Mouse (Mus musculus) hindbrain, embryonic 12.5 days (tissue): ENCODE results near the gene Fam207a. TPM values are rescaled to one million over a fixed set of nuclear protein-coding genes. Genes with fewer than 3 reads are reported as not detected.

Experiments used
- ATAC-seq: fragments of 200-750 bp; cut with Nextera tagmentation; 2 replicates; pipeline ENCODE4 v1.8.0; 2017; ENCODE audit warnings: moderate TSS enrichment; ENCODE audit not compliant: low FRiP score
- H3K27ac ChIP-seq: fragments of 300-500 bp; sonication (generic); 2 replicates; pipeline ENCODE4 v1.5.1; 2016; ENCODE audit warnings: mild to moderate bottlenecking
- H3K27me3 ChIP-seq: fragments of 300-500 bp; sonication (generic); 2 replicates; pipeline ENCODE4 v1.6.1; 2016; ENCODE audit warnings: mild to moderate bottlenecking
- H3K36me3 ChIP-seq: fragments of 300-500 bp; sonication (generic); 2 replicates; pipeline ENCODE4 v1.6.1; 2016; ENCODE audit warnings: mild to moderate bottlenecking
- H3K4me1 ChIP-seq: fragments of 300-500 bp; sonication (generic); 2 replicates; pipeline ENCODE4 v1.6.1; 2016
- H3K4me2 ChIP-seq: fragments of 300-500 bp; sonication (generic); replicated peaks from 2 replicates; pipeline ENCODE4 v1.6.1; 2016; ENCODE audit warnings: mild to moderate bottlenecking
- H3K4me3 ChIP-seq: fragments of 300-500 bp; sonication (generic); 2 replicates; pipeline ENCODE4 v1.5.1; 2016; ENCODE audit warnings: mild to moderate bottlenecking
- H3K9ac ChIP-seq: fragments of 300-500 bp; sonication (generic); 2 replicates; pipeline ENCODE4 v1.6.1; 2016; ENCODE audit warnings: mild to moderate bottlenecking, moderate library complexity
- H3K9me3 ChIP-seq: fragments of 300-500 bp; sonication (generic); replicated peaks from 2 replicates; pipeline ENCODE4 v1.6.1; 2016; ENCODE audit warnings: mild to moderate bottlenecking
- WGBS: fragments of 180-500 bp; shearing (Covaris S2); methylation state at CpG from one replicate; pipeline ENCODE4 v1.1.7; 2016; 5-methylcytosine and 5-hydroxymethylcytosine counted together
- polyA plus RNA-seq: library from polyadenylated mRNA; unstranded; fragments of >200 nt; fragmentation: Nextera tagmentation; extraction: Ambion mirVana; gene quantifications from 2 replicates; pipeline ENCODE4 v1.2.1, GENCODE M21; 2016

Gene Fam207a
- polyA plus RNA-seq, 1 experiment from 2014 or later: 47.3 TPM

DNA sequence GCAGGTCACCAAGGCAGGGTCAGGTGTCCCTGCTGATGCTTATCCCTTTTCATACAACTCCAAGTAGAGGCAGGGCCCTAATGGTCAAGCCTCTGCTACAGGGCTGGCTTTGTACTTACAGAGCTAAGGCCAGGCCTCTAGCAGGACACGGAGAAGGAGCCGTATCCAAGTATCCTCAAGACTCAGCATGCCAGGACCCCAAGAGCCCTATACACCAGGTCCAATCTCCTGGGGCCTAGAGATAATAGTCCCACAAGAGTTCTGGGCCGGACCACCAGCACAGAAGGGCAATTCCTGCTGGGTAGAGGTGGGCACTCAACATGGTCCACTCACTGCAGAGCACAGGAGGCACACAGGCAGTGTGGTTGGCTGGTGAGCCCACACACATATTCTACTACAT, 6.8 kb downstream of the Fam207a start:
- H3K9ac ChIP-seq: no peak overlapping the region
- H3K27me3 ChIP-seq: no peaks in the 10 kb centered on the region
- no peak overlapping the region for H3K4me2 ChIP-seq
- H3K4me1 ChIP-seq: peaks cover 9% of the 10 kb centered on the region
- H3K36me3 ChIP-seq: peaks cover 60% of the 10 kb centered on the region
- 93% methylated on average over 3 of the region's 3 CpGs for WGBS
- ATAC-seq: no peak
- no peak overlapping the region for H3K27ac ChIP-seq
- H3K9me3 ChIP-seq: no peaks in the 10 kb centered on the region
- H3K4me3 ChIP-seq: no peak overlapping the region

DNA sequence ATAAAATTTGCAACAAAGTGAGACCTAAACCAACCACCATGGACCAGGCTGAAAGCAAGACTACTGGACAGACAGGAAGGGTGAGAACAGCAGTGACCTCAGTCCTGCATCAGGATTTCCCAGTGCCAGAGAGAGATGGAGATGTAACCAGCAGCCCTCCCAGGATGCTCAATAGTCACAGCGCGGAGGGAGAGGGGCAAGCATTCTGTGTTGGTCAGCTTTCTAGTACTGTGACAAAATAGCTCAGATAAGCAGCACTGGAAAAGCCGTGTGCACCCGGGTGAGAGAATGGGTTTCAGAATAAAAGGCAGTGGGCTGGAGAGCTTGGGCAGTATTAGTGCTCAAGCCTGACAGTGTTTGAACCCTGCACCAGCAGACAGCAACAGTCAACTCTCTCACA, 7.8 kb downstream of the Fam207a start:
- Histone ChIP-seq H3K9me3 (no peaks in the 10 kb centered on the region), H3K4me2 (no peak overlapping the region), H3K27ac (no peak overlapping the region), H3K4me3 (no peak overlapping the region), H3K9ac (no peak overlapping the region; the same call in 1 of the 2 replicates), H3K36me3 (peaks cover 63% of the 10 kb centered on the region), H3K27me3 (no peaks in the 10 kb centered on the region), H3K4me1 (peaks cover 9% of the 10 kb centered on the region)
- no peak for ATAC-seq
- 97% methylated on average over 4 of the region's 4 CpGs for whole genome bisulfite sequencing

DNA sequence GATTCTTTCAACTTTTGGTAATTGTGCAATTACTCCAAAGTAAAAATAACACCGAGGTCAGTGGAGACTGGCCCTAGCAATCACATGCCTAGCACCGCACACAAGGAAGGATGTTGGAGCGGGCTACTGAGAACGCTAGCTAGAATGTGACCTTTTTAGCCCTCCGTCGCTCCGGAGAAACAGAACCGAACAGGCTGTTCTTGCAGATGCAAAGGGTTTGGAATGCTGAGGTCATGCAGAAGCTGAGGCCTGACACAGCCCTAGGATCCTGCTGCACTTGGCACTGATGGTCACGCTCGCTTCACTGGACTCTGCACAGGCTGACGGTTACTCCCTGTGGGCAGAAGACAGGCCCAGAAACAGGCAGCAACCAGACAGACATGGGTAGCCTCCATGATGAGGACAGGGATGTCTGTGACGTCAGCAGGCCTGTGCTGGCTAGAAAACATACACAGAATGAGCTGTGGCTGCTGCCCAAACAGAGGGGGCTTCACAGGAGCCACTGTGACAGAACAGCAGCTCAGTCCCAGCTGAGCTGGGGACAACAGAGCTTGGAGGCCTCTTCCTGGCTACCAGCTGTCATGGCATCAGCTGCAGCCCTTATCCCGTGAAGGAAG, 8.5 kb downstream of the Fam207a start:
- Histone ChIP-seq H3K36me3 (peaks cover 61% of the 10 kb centered on the region), H3K4me1 (peaks cover 9% of the 10 kb centered on the region), H3K4me2 (no peak overlapping the region), H3K9me3 (no peaks in the 10 kb centered on the region), H3K27me3 (no peaks in the 10 kb centered on the region), H3K27ac (no peak overlapping the region), H3K4me3 (no peak overlapping the region), H3K9ac (no peak overlapping the region)
- no peak for ATAC-seq
- 87% methylated on average over 13 of the region's 13 CpGs for WGBS

DNA sequence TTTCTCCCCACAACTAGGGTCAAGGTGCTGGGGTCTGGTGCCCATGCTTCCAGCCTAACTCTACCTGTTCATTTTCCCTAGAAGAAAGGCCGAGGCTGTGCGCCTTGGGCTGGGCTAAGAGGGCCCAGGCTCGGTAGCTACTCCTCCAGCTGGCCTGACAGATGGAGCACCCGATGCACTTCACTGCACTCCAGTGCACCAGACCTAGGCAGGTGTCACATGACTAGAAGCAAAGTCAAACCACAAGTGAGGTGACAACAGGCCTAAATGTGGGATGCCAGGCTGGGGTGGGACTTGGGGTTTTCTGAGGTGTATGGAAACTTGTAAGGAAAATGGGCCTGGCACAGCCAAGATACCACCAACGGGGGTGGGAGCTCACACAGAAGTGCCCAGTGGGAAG, 9.1 kb downstream of the Fam207a start:
- H3K9ac ChIP-seq: no peak overlapping the region
- 84% methylated on average over 5 of the region's 5 CpGs for WGBS
- no peak for ATAC-seq
- H3K4me3 ChIP-seq: no peak overlapping the region
- no peak overlapping the region for H3K4me2 ChIP-seq
- peaks cover 62% of the 10 kb centered on the region for H3K36me3 ChIP-seq
- no peaks in the 10 kb centered on the region for H3K27me3 ChIP-seq
- no peaks in the 10 kb centered on the region for H3K9me3 ChIP-seq
- peaks cover 9% of the 10 kb centered on the region for H3K4me1 ChIP-seq
- no peak overlapping the region for H3K27ac ChIP-seq

DNA sequence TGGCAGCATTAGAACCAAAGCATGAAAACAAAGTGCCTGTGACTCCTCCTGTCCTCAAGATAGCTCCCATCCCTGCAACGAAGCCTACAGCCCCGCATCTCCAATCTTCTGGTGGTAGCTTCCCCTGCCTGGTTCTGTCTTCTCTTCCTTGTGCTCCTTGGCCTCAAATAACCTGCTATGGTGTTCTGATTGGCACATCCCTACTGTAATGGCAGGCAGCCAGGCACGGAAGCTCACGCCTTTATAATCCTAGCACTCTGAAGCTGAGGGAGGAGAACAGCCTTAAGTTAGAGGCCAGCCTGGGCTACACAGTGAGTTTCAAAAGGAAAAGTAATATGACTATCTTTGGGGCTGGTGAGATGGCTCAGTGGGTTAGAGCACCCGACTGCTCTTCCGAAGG, 11.4 kb downstream of the Fam207a start:
- Histone ChIP-seq H3K9ac (no peak overlapping the region), H3K27ac (no peak overlapping the region), H3K4me1 (peaks cover 4% of the 10 kb centered on the region; the same call in 1 of the 2 replicates), H3K4me3 (no peak overlapping the region), H3K4me2 (no peak overlapping the region), H3K36me3 (peaks cover 71% of the 10 kb centered on the region), H3K9me3 (no peaks in the 10 kb centered on the region), H3K27me3 (no peaks in the 10 kb centered on the region)
- ATAC-seq: no peak
- WGBS: 94% methylated on average over 6 of the region's 6 CpGs

DNA sequence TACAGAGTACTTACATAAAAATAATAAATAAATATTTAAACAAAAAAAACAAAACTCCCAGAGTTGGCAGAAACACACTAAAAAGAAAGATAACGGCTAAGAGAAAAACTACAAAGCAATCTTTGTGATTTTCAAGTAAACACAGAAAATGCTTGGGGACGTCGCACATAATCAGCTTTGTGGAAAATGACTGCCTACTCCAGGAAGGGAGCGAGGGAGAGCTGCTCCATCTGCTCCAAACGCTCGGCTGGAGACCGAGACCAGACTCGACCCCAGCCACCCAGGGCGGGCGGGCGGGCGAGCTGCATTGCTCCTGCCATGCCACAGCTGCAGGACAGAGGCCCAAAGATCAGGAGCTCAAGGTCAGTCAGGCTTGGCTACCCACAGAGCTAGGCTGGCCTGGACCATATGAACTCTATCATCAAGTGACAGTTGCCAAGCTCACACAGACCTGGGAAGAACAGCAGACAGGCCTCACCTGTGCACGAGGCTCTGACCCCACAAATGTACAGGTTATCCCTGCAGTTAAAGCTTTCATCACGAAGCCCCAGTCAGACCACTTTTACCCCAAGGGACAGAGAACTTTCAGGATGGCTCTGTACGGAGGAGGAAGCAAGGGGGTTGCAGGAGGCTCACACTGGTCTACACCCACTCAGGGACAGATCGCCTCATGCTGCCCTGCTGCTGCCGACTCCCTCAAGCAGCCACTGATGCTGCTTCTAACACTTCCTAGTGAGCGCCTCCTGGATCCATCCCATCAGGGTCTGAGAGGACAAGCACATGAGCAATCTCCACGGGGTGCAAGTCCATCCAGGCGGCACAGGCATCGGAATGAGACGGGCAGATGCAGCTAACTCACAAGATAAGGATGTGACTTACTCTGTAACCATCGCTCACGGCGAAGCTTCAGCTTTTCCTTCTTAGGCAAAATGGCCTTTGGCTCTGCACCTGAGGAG, 12.3 kb downstream of the Fam207a start:
- no peak overlapping the region for H3K4me2 ChIP-seq
- peaks cover 73% of the 10 kb centered on the region for H3K36me3 ChIP-seq
- no peak overlapping the region for H3K4me3 ChIP-seq
- no peaks in the 10 kb centered on the region for H3K27me3 ChIP-seq
- no peak overlapping the region for H3K27ac ChIP-seq
- ATAC-seq: no peak
- 82% methylated on average over 25 of the region's 25 CpGs for WGBS
- no peaks in the 10 kb centered on the region for H3K9me3 ChIP-seq
- H3K4me1 ChIP-seq: 0 out of 2 replicates have a peak, but pooled peaks cover 3% of the 10 kb centered on the region
- no peak overlapping the region for H3K9ac ChIP-seq

DNA sequence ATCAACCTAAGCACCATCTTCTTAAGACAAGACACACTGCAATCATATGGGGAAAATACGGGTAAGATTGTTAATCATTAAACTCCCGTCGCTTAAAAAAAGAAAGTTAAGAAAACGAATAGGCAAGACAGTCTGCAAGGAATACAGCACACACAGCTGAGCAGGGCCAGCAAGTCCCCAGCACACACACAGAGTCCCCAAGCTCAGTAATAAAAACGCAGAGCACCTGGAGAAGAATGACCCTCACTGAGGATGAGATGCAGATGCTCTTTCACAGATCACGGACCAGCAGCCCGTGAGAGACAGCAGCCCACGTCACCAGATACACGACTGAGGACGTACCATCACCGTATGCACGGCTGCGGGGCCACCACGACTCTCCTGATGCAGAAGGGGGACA, 14.9 kb downstream of the Fam207a start:
- no peak overlapping the region for H3K27ac ChIP-seq
- no peak for ATAC-seq
- H3K4me3 ChIP-seq: no peak overlapping the region
- H3K27me3 ChIP-seq: no peaks in the 10 kb centered on the region
- H3K4me2 ChIP-seq: no peak overlapping the region
- H3K4me1 ChIP-seq: no peaks in the 10 kb centered on the region
- 84% methylated on average over 14 of the region's 14 CpGs for WGBS
- no peak overlapping the region for H3K9ac ChIP-seq
- no peaks in the 10 kb centered on the region for H3K9me3 ChIP-seq
- H3K36me3 ChIP-seq: peaks cover 77% of the 10 kb centered on the region

DNA sequence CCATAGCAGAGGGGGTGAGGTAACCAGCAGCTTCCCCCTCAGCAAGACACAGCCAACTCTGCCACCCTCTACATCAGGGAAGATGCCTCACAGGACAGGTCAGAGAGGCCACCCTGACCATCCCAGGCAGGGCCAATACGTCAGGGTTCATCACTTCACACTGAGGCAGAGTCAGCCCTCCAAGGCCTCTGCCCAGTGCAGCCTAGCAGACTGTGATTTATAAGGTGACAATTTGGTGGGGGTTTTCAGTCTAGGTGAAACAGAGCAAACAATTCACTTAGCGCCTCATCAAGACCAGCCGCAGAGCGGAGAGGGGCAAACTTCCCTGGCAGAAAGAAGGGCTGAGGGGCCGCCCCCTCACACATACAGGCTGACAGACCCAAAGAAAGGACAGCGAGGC, 17.3 kb downstream of the Fam207a start:
- Histone ChIP-seq H3K27ac (no peak overlapping the region), H3K27me3 (no peaks in the 10 kb centered on the region), H3K9me3 (no peaks in the 10 kb centered on the region), H3K4me2 (no peak overlapping the region), H3K9ac (no peak overlapping the region), H3K4me3 (no peak overlapping the region), H3K36me3 (peaks cover 80% of the 10 kb centered on the region), H3K4me1 (no peaks in the 10 kb centered on the region)
- 88% methylated on average over 6 of the region's 6 CpGs for WGBS
- ATAC-seq: no peak

DNA sequence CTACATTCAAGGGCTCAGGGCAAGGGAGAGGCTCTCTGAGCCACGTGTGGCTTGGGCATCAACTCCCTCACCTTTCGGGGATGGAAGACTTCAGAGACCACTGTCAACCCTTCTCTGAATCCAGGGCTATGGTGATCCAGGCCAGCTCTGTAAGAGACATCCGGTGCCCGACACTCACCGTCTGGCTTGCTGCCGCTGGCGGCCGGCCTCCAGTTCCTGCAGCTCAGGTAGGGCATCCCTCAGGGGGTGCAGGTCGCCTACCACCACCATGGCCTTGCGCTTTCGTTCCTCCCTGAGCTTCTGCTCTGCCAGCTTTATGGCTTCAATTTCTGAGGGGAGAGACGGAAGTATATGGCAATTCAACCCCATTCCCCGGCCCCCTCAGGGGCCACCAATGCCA, 18.4 kb downstream of the Fam207a start:
- Histone ChIP-seq H3K4me2 (no peak overlapping the region), H3K4me1 (no peaks in the 10 kb centered on the region), H3K36me3 (peaks cover 78% of the 10 kb centered on the region), H3K9ac (no peak overlapping the region), H3K27ac (no peak overlapping the region), H3K27me3 (no peaks in the 10 kb centered on the region), H3K9me3 (no peaks in the 10 kb centered on the region), H3K4me3 (no peak overlapping the region)
- 93% methylated on average over 13 of the region's 13 CpGs for WGBS
- ATAC-seq: no peak

DNA sequence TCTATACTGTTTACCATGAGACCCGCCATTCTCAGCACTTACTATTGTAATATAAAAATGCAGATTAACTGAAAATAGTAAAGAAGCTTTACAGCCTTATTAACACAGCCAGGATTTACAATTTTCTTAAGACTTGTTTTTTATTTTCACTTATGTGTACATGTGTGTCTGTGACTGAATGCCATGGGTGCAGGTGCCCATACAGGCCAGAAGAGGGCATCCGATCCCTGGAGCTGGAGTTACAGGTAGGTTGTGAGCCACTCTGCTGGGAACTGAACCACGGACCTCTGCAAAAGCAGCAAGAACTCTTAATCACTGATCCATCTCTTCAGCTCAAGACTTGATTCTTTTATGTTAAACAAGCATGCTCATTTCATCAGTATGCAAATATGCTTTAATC, 22.7 kb downstream of the Fam207a start:
- ATAC-seq: no peak
- H3K36me3 ChIP-seq: peaks cover 77% of the 10 kb centered on the region
- H3K27me3 ChIP-seq: no peaks in the 10 kb centered on the region
- no peaks in the 10 kb centered on the region for H3K9me3 ChIP-seq
- WGBS: 95% methylated on average over 3 of the region's 3 CpGs
- no peak overlapping the region for H3K4me2 ChIP-seq
- H3K9ac ChIP-seq: no peak overlapping the region
- no peaks in the 10 kb centered on the region for H3K4me1 ChIP-seq
- H3K27ac ChIP-seq: no peak overlapping the region
- H3K4me3 ChIP-seq: no peak overlapping the region

DNA sequence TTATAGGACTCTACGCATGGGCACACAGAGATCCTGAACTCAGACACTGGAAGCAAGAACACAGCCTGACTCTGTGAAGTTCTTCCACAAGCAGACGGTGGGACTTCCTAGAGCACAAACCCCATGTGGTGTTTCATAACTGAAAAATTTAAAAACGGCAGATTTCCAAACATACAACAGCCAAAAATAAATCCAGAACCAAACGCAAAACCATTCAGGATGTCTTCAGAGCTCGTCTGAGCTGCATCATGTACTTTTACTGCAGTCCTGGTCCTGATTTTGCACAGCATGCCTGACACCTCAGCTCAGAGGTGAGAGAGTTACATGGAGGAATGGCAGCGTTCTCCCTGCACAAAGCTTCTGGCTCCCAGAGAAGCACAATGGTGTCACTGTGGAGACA, 24.0 kb downstream of the Fam207a start:
- Histone ChIP-seq H3K4me3 (no peak overlapping the region), H3K27ac (no peak overlapping the region), H3K9me3 (no peaks in the 10 kb centered on the region), H3K9ac (no peak overlapping the region), H3K4me1 (no peaks in the 10 kb centered on the region), H3K4me2 (no peak overlapping the region), H3K27me3 (no peaks in the 10 kb centered on the region), H3K36me3 (peaks cover 77% of the 10 kb centered on the region)
- no peak for ATAC-seq
- 94% methylated on average over 6 of the region's 6 CpGs for WGBS

DNA sequence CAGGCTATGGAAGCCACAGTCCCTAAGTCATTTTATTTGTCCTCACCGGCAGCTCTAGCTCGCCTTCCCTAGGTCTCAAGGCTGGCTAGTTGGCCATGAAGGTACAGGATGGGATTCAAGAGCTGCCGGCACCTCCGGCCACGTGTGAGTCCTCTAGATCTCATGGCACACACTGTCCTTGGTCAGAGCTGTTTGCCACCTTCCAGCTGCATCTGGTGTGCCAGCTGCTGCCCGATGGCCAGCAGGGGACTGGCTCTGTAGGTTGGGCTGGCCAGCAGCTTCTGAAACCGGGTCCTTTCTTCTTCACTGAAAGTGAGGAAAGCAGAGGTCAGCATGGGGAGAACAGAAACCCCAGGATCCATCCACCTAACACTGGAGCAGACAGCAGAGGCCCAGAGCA, 27.4 kb downstream of the Fam207a start:
- Histone ChIP-seq H3K36me3 (peaks cover 57% of the 10 kb centered on the region), H3K27me3 (no peaks in the 10 kb centered on the region), H3K9ac (no peak overlapping the region), H3K4me3 (no peak overlapping the region), H3K27ac (no peak overlapping the region), H3K4me1 (no peaks in the 10 kb centered on the region), H3K9me3 (no peaks in the 10 kb centered on the region), H3K4me2 (no peak overlapping the region)
- ATAC-seq: no peak
- WGBS: 95% methylated on average over 7 of the region's 7 CpGs

DNA sequence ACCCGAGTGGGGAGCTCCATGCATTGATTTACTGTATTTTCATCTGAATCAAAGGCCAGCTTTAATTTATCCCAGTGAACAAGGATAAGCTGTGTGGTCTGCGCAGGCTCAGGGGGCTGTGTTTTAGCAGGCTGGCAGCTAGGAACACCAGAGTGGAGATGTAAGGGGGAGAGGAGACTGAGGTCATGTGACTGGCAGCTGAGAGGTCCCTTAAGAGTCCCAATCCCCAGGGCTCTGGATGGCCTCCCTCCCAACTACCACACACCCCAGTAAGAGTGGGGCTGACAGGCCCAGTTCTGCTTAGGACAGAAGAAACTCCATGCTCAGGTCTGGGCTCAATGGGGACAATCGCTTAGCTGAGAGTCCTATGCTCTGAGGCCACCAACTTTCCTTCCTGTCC, 29.8 kb downstream of the Fam207a start:
- Histone ChIP-seq H3K4me2 (no peak overlapping the region), H3K4me3 (no peak overlapping the region), H3K36me3 (peaks cover 41% of the 10 kb centered on the region), H3K9ac (no peak overlapping the region), H3K4me1 (no peaks in the 10 kb centered on the region), H3K9me3 (no peaks in the 10 kb centered on the region), H3K27me3 (no peaks in the 10 kb centered on the region), H3K27ac (no peak overlapping the region)
- 87% methylated on average over 3 of the region's 3 CpGs for WGBS
- ATAC-seq: no peak
